Mouse (Mus musculus) CH12.LX (cell line): ENCODE data around the gene Cacna2d4. TPM values are rescaled to one million over a fixed set of nuclear protein-coding genes. Genes with fewer than 3 reads are reported as not detected.

Experiments
- DNase-seq: peaks from one replicate; pipeline ENCODE4 v3.0.0-alpha.2; 2013; ENCODE audit errors: extremely low read depth
- H3K27ac ChIP-seq: 2 replicates; pipeline ENCODE4 v1.5.1; 2012; ENCODE audit warnings: low read depth, mild to moderate bottlenecking, control low read depth, moderate library complexity; ENCODE audit not compliant: insufficient read depth
- H3K27me3 ChIP-seq: replicated peaks from 2 replicates; pipeline ENCODE3; 2012; ENCODE audit warnings: inconsistent platforms
- H3K36me3 ChIP-seq, 2 experiments: replicated peaks in 1 of 2; 2 replicates each; pipeline versions ENCODE3 to v1.6.1; 2012; ENCODE audit warnings: inconsistent platforms in 1 of 2, low read length in 1 of 2, mild to moderate bottlenecking in 1 of 2, mixed read lengths in 1 of 2, moderate library complexity in 1 of 2; ENCODE audit not compliant: control insufficient read depth in 1 of 2, insufficient read depth in 1 of 2
- H3K4me1 ChIP-seq, 2 experiments: 2 replicates each; pipeline ENCODE4 v1.6.1; 2012; ENCODE audit warnings: inconsistent platforms in 1 of 2, moderate library complexity in 1 of 2; ENCODE audit not compliant: insufficient read depth in 2 of 2, control insufficient read depth in 1 of 2
- H3K4me2 ChIP-seq: 2 replicates; pipeline ENCODE4 v1.6.1; 2012; ENCODE audit warnings: low read depth, mild to moderate bottlenecking, control low read depth; ENCODE audit not compliant: poor library complexity, insufficient read depth, severe bottlenecking
- H3K4me3 ChIP-seq, 3 experiments: fragments of 150-350 bp in 1 of 3; sonication (generic) in 1 of 3; replicated peaks in 1 of 3; 2 replicates each; pipeline versions ENCODE3 to v1.5.1; 2011 to 2012; ENCODE audit warnings: low read depth in 2 of 3, low read length in 2 of 3, mild to moderate bottlenecking in 2 of 3, moderate library complexity in 2 of 3, control low read depth in 1 of 3, improper control_type of control experiment in 1 of 3, inconsistent platforms in 1 of 3, mixed read lengths in 1 of 3; ENCODE audit not compliant: poor library complexity in 1 of 3
- H3K79me2 ChIP-seq: replicated peaks from 2 replicates; pipeline ENCODE4 v1.6.1; 2012; ENCODE audit warnings: mild to moderate bottlenecking, moderate library complexity; ENCODE audit not compliant: control insufficient read depth, poor library complexity, insufficient read depth, severe bottlenecking; ENCODE audit errors: extremely low read depth
- H3K9ac ChIP-seq: 2 replicates; pipeline ENCODE4 v1.6.1; 2012; ENCODE audit warnings: low read depth, mild to moderate bottlenecking, control low read depth, moderate library complexity; ENCODE audit not compliant: insufficient read depth
- H3K9me3 ChIP-seq: replicated peaks from 2 replicates; pipeline ENCODE3; 2012; ENCODE audit warnings: low read length, inconsistent platforms, mixed read lengths
- BHLHE40 ChIP-seq: IDR thresholded peaks from 2 replicates; pipeline ENCODE4 v1.6.1; 2011; ENCODE audit warnings: mild to moderate bottlenecking, low read depth, low read length, improper control_type of control experiment
- CHD1 ChIP-seq: IDR thresholded peaks from 2 replicates; pipeline ENCODE4 v1.6.1; 2012; ENCODE audit warnings: low read depth, low read length, improper control_type of control experiment, inconsistent platforms
- CTCF ChIP-seq, 2 experiments: IDR thresholded peaks in 1 of 2; conservative IDR thresholded peaks in 1 of 2; 2 replicates each; pipeline ENCODE4 v1.5.1; 2011 to 2012; ENCODE audit warnings: low read depth in 2 of 2, low read length in 2 of 2, improper control_type of control experiment in 1 of 2, inconsistent platforms in 1 of 2, mild to moderate bottlenecking in 1 of 2, moderate library complexity in 1 of 2
- ETS1 ChIP-seq: conservative IDR thresholded peaks from 2 replicates; pipeline ENCODE4 v1.6.1; 2012; ENCODE audit warnings: low read depth, mild to moderate bottlenecking, inconsistent platforms, low read length, improper control_type of control experiment, moderate library complexity
- HCFC1 ChIP-seq: IDR thresholded peaks from 2 replicates; pipeline ENCODE4 v1.6.1; 2012; ENCODE audit warnings: low read depth, mild to moderate bottlenecking, inconsistent platforms, low read length, improper control_type of control experiment
- IRF4 ChIP-seq: IDR thresholded peaks from 2 replicates; pipeline ENCODE4 v1.6.1; 2014; ENCODE audit warnings: low read depth, mild to moderate bottlenecking, inconsistent platforms, low read length, improper control_type of control experiment
- JUN ChIP-seq: IDR thresholded peaks from 2 replicates; pipeline ENCODE4 v1.6.1; 2011; ENCODE audit warnings: low read depth, mild to moderate bottlenecking, low read length, improper control_type of control experiment, moderate library complexity; ENCODE audit not compliant: insufficient read depth
- KAT2A ChIP-seq: IDR thresholded peaks from 2 replicates; pipeline ENCODE4 v1.6.1; 2012; ENCODE audit warnings: low read length, improper control_type of control experiment, inconsistent platforms; ENCODE audit not compliant: insufficient replicate concordance
- MAFK ChIP-seq: IDR thresholded peaks from 2 replicates; pipeline ENCODE4 v1.6.1; 2011; ENCODE audit warnings: low read length, improper control_type of control experiment; ENCODE audit not compliant: insufficient replicate concordance
- MEF2A ChIP-seq: IDR thresholded peaks from 2 replicates; pipeline ENCODE4 v1.6.1; 2014; ENCODE audit warnings: low read depth, mild to moderate bottlenecking, inconsistent platforms, low read length, improper control_type of control experiment, borderline replicate concordance
- MXI1 ChIP-seq: IDR thresholded peaks from 2 replicates; pipeline ENCODE4 v1.6.1; 2011; ENCODE audit warnings: mild to moderate bottlenecking, low read depth, low read length, improper control_type of control experiment
- MYC ChIP-seq: IDR thresholded peaks from 2 replicates; pipeline ENCODE4 v1.6.1; 2011; ENCODE audit warnings: low read depth, mild to moderate bottlenecking, improper control_type of control experiment, low read length
- NRF1 ChIP-seq: IDR thresholded peaks from 2 replicates; pipeline ENCODE4 v1.6.1; 2014; ENCODE audit warnings: low read depth, mild to moderate bottlenecking, inconsistent platforms, low read length, improper control_type of control experiment, moderate library complexity
- RAD21 ChIP-seq: IDR thresholded peaks from 2 replicates; pipeline ENCODE4 v1.6.1; 2011; ENCODE audit warnings: low read depth, mild to moderate bottlenecking, low read length, improper control_type of control experiment, moderate library complexity
- RCOR1 ChIP-seq: conservative IDR thresholded peaks from 2 replicates; pipeline ENCODE4 v1.6.1; 2012; ENCODE audit warnings: low read depth, mild to moderate bottlenecking, inconsistent platforms, low read length, improper control_type of control experiment
- SIN3A ChIP-seq: IDR thresholded peaks from 2 replicates; pipeline ENCODE4 v1.6.1; 2012; ENCODE audit warnings: low read length, improper control_type of control experiment, inconsistent platforms
- SMC3 ChIP-seq: IDR thresholded peaks from 2 replicates; pipeline ENCODE4 v1.6.1; 2011; ENCODE audit warnings: low read depth, low read length, improper control_type of control experiment
- TBP ChIP-seq: conservative IDR thresholded peaks from 2 replicates; pipeline ENCODE4 v1.6.1; 2011; ENCODE audit warnings: low read depth, low read length, improper control_type of control experiment
- TCF12 ChIP-seq: IDR thresholded peaks from 2 replicates; pipeline ENCODE4 v1.6.1; 2014; ENCODE audit warnings: low read depth, mild to moderate bottlenecking, inconsistent platforms, low read length, improper control_type of control experiment
- USF2 ChIP-seq: conservative IDR thresholded peaks from 2 replicates; pipeline ENCODE4 v1.6.1; 2011; ENCODE audit warnings: low read depth, low read length, improper control_type of control experiment
- ZKSCAN1 ChIP-seq: IDR thresholded peaks from 2 replicates; pipeline ENCODE4 v1.6.1; 2012; ENCODE audit warnings: low read depth, inconsistent platforms, low read length, improper control_type of control experiment, borderline replicate concordance
- ZNF384 ChIP-seq: IDR thresholded peaks from 2 replicates; pipeline ENCODE4 v1.6.1; 2012; ENCODE audit warnings: low read depth, low read length, improper control_type of control experiment, inconsistent platforms
- dilution Hi-C: fragments of 300-500 bp; cut with MboI; formaldehyde crosslinking; loops from 2 replicates; pipeline ENCODE4 v1.14.3; 2020; ENCODE audit warnings: low sequenced_read_pairs; ENCODE audit not compliant: extremely low pct_unique_long_range_greater_than_20kb, extremely low pct_ligation_motif_present
- in situ Hi-C: fragments of 300-500 bp; cut with MboI; formaldehyde crosslinking; loops from 3 replicates; pipeline ENCODE4 v1.14.3; 2019; ENCODE audit warnings: low sequenced_read_pairs, low pct_ligation_motif_present, low pct_unique_long_range_greater_than_20kb, mixed read lengths
- polyA plus RNA-seq: library from polyadenylated mRNA; unstranded; fragments of >175 nt; gene quantifications from 2 replicates; pipeline ENCODE4 v1.2.1, GENCODE M21; 2012; ENCODE audit warnings: low read depth; ENCODE audit not compliant: insufficient read length
- total RNA-seq, 2 experiments: library from RNA; depleted of rRNA; stranded (reverse); fragments of 300-350 nt in 1 of 2; fragments of >200 nt in 1 of 2; gene quantifications; 2 replicates each; pipeline ENCODE4 v1.2.3; 2012 to 2014

Gene Cacna2d4
- total and polyA plus RNA-seq, 3 experiments, result 0.08 to 0.64 (median 0.44) TPM

DNA sequence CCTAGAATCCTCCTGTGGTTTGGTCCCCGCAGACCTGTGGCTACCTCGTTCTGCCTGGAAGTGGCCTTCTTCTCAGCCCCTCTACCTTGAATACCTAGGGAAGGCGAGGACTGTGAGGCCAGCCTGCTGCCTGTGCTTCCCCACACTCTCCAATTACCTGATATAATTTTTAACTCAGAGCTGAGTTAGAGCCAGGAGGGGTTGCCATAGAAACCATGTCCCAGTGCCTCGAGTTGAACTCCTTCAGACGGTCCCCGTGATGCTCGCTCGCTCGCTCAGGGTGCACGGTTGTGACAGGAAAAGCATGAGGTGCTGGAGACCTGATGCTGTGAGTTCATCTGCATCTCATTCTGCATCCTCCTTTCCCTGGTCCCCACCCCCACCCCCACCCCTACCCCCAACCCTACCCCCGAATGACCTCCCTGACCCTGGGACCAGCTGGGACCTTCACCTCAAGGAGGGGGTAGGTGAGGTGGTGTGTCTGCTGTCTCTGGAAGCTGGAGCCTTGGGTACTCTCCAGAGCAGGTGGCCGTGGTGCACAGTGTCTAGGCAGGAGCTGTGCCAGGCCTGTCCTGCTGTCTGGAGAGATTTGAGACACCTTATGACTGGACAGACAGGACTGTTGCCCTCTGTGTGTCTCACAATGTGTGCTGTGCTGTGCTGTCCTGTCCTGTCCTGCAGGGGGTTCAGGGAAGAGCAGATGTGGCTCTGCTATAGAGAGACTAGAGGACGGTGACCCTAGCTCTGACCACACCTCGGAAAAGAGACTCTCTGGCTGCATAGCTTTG lies 77.5 kb downstream of the Cacna2d4 start:
- H3K9ac ChIP-seq, result no peak overlapping the region
- no peaks in the 10 kb centered on the region for H3K79me2 ChIP-seq
- in situ Hi-C loops (no loop called here), dilution Hi-C loops (no loop called here)
- no peak overlapping the region for H3K4me2 ChIP-seq
- H3K4me3 ChIP-seq, result no peak overlapping the region
- no peak overlapping the region for H3K27ac ChIP-seq
- no peak for DNase-seq
- 0 out of 4 replicates have a peak, but pooled peaks cover 0 to 2% of the 10 kb centered on the region in 2 experiments for H3K4me1 ChIP-seq
- H3K9me3 ChIP-seq, result no peaks in the 10 kb centered on the region
- TF ChIP-seq IRF4, result no peak
- TF ChIP-seq CTCF (conservative IDR thresholded peaks at IDR 0.05 in 1 of 2, IDR thresholded peaks at IDR 0.05 in 1 of 2; ENCODE audit: low read depth in 2 of 2, low read length in 2 of 2), result no peak
- TF ChIP-seq ZNF384, result no peak
- no peak for TF ChIP-seq USF2
- no peak for TF ChIP-seq MXI1
- TF ChIP-seq HCFC1, result no peak
- TF ChIP-seq TBP, result no peak
- TF ChIP-seq SMC3, result no peak
- TF ChIP-seq RCOR1, result no peak
- TF ChIP-seq TCF12, result no peak
- no peak for TF ChIP-seq ETS1
- no peak for TF ChIP-seq MAFK
- no peak for TF ChIP-seq JUN
- TF ChIP-seq MEF2A, result no peak
- TF ChIP-seq NRF1, result no peak
- no peak for TF ChIP-seq BHLHE40
- TF ChIP-seq ZKSCAN1, result no peak
- no peak for TF ChIP-seq KAT2A
- H3K36me3 ChIP-seq, result no peaks in the 10 kb centered on the region
- peaks cover 97% of the 10 kb centered on the region for H3K27me3 ChIP-seq

GRCm38 (mm10) chr6:119314751-119315476 lies 78.6 kb downstream of the Cacna2d4 start:
- H3K4me3 ChIP-seq, result no peak overlapping the region
- no peak overlapping the region for H3K4me2 ChIP-seq
- no peak overlapping the region for H3K27ac ChIP-seq
- H3K4me1 ChIP-seq, result 0 out of 4 replicates have a peak, but pooled peaks cover 0 to 2% of the 10 kb centered on the region in 2 experiments
- TF ChIP-seq RAD21 (no peak), MYC (no peak), ZKSCAN1 (no peak), SIN3A (no peak), CHD1 (no peak), ZNF384 (no peak), CTCF (conservative IDR thresholded peaks at IDR 0.05 in 1 of 2, IDR thresholded peaks at IDR 0.05 in 1 of 2; ENCODE audit: low read depth in 2 of 2, low read length in 2 of 2) (no peak), MAFK (no peak), TCF12 (no peak)
- TF ChIP-seq, all 38 proteins: peak for 0
- in situ Hi-C loops (no loop called here), dilution Hi-C loops (no loop called here)
- Histone ChIP-seq H3K9ac (no peak overlapping the region), H3K36me3 (no peaks in the 10 kb centered on the region), H3K9me3 (peaks cover 7% of the 10 kb centered on the region), H3K79me2 (no peaks in the 10 kb centered on the region), H3K27me3 (peaks cover 96% of the 10 kb centered on the region)
- DNase-seq, result no peak
